Mouse (Mus musculus): Measurements from ENCODE around the gene Igfbp4.

DNA sequence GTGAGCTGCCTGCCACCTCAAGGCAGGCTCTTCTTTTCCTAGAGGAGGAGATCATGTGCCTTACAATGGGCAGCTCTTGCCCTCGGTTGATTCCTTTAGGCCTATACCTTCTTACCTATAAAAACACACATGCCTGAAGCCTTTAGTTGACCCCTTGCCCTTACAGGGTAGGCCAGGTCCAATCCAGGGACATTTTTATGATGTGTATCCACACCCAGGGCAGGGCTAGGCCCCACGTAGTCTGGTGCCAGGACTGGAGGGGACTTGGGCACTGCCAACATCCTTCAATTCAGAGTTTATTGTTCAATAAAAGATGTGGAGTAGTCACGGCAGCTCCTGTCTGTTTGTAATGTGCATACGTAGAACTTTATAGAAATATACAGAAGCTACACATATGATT lies 55.4 kb downstream of the Igfbp4 start:
- no peak for TF ChIP-seq EP300 (IDR thresholded peaks at IDR 0.05; ENCODE audit: low read depth)
- no peak for TF ChIP-seq CTCF (IDR thresholded peaks at IDR 0.05; ENCODE audit: low read depth)

Data from liver, postnatal 0 days (tissue).